Mouse (Mus musculus) stomach, postnatal 0 days (tissue): ENCODE measurements around the gene Gnl3.

Experiments used
- CTCF ChIP-seq: IDR thresholded peaks from 2 replicates; pipeline ENCODE4 v1.5.1; 2016; ENCODE audit warnings: antibody characterized with exemption, low read depth, mild to moderate bottlenecking, moderate library complexity
- EP300 ChIP-seq: optimal IDR thresholded peaks from 2 replicates; pipeline ENCODE3; 2016; ENCODE audit warnings: antibody characterized with exemption

- TF ChIP-seq CTCF (no peak), EP300 (no peak)
Observed at GRCm38 (mm10) chr14:30974204-30974603, 44.7 kb downstream of the Gnl3 start.
